Mouse (Mus musculus) heart, embryonic 12.5 days (tissue): Measurements from ENCODE around the gene Jak2. TPM values are rescaled to one million over a fixed set of nuclear protein-coding genes. Genes with fewer than 3 reads are reported as not detected.

Source experiments
- ATAC-seq: fragments of 200-750 bp; cut with Nextera tagmentation; 2 replicates; pipeline ENCODE4 v1.8.0; 2017; ENCODE audit warnings: moderate TSS enrichment, moderate library complexity; ENCODE audit not compliant: insufficient number of reproducible peaks, low FRiP score
- H3K27ac ChIP-seq: fragments of 300-500 bp; sonication (generic); 2 replicates; pipeline ENCODE4 v1.5.1; 2016; ENCODE audit warnings: mild to moderate bottlenecking, moderate library complexity; ENCODE audit not compliant: poor library complexity, severe bottlenecking
- H3K27me3 ChIP-seq: fragments of 300-500 bp; sonication (generic); replicated peaks from 2 replicates; pipeline ENCODE4 v1.6.1; 2016; ENCODE audit warnings: mild to moderate bottlenecking, moderate library complexity
- H3K36me3 ChIP-seq: fragments of 300-500 bp; sonication (generic); 2 replicates; pipeline ENCODE4 v1.6.1; 2016; ENCODE audit warnings: mild to moderate bottlenecking, moderate library complexity
- H3K4me1 ChIP-seq: fragments of 300-500 bp; sonication (generic); replicated peaks from 2 replicates; pipeline ENCODE4 v1.6.1; 2016; ENCODE audit warnings: mild to moderate bottlenecking
- H3K4me2 ChIP-seq: fragments of 300-500 bp; sonication (generic); 2 replicates; pipeline ENCODE4 v1.6.1; 2016; ENCODE audit warnings: mild to moderate bottlenecking, moderate library complexity
- H3K4me3 ChIP-seq: fragments of 300-500 bp; sonication (generic); 2 replicates; pipeline ENCODE4 v1.5.1; 2016; ENCODE audit warnings: mild to moderate bottlenecking
- H3K9ac ChIP-seq: fragments of 300-500 bp; sonication (generic); 2 replicates; pipeline ENCODE4 v1.6.1; 2016; ENCODE audit warnings: mild to moderate bottlenecking, moderate library complexity
- H3K9me3 ChIP-seq: fragments of 300-500 bp; sonication (generic); replicated peaks from 2 replicates; pipeline ENCODE4 v1.6.1; 2016; ENCODE audit warnings: mild to moderate bottlenecking, moderate library complexity
- WGBS: fragments of 180-500 bp; shearing (Covaris S2); methylation state at CpG from one replicate; pipeline ENCODE4 v1.1.7; 2016; 5-methylcytosine and 5-hydroxymethylcytosine counted together
- polyA plus RNA-seq: library from polyadenylated mRNA; unstranded; fragments of >200 nt; fragmentation: Nextera tagmentation; extraction: Ambion mirVana; gene quantifications from 2 replicates; pipeline ENCODE4 v1.2.1, GENCODE M21; 2016

The Jak2 gene
- polyA plus RNA-seq, 1 experiment from 2014 or later, result 11.0 TPM

DNA sequence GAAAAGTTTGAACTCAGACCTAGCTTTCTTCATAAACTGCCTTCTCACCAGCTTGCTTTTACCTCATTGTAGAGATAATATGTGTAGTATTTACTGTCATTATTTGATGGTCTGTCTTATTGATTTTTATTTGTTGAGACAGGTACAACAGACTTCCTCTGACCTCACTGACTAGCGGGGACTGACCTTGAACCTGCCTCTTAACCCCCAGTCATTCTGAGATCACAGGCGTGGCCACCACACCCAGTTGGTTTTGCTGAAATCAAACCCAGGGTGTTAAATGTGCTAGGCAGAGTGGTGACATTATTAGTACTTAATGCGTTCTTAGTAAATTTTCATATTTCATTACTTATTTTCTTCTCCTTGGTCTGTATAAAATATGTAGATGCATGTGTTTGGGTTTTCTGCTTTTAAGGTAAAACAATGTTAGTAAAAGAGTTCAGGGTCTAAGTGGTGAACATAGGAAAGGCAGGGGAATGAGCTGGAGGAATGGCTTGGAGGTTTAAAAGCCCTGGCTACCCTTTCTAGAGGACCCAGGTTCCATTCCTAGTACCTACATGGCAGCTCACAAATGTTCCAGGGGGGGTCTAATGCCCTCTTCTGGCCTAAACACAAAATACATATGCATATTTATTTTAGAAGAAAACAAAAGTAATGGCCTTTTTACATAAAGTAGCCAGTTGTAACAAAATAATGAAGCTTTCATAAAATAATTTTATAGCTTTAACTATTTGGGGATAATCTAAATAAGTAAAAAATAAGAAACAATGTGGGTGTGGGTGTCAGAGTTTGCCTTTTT, 20.6 kb downstream of the Jak2 start:
- WGBS, result 91% methylated on average over 3 of the region's 3 CpGs
- H3K27me3 ChIP-seq, result no peaks in the 10 kb centered on the region
- H3K9ac ChIP-seq, result no peak overlapping the region
- no peak overlapping the region for H3K4me2 ChIP-seq
- ATAC-seq, result no peak
- H3K9me3 ChIP-seq, result no peaks in the 10 kb centered on the region
- H3K4me1 ChIP-seq, result peaks cover 12% of the 10 kb centered on the region
- peaks cover 13% of the 10 kb centered on the region for H3K36me3 ChIP-seq
- no peak overlapping the region for H3K4me3 ChIP-seq
- no peak overlapping the region for H3K27ac ChIP-seq

DNA sequence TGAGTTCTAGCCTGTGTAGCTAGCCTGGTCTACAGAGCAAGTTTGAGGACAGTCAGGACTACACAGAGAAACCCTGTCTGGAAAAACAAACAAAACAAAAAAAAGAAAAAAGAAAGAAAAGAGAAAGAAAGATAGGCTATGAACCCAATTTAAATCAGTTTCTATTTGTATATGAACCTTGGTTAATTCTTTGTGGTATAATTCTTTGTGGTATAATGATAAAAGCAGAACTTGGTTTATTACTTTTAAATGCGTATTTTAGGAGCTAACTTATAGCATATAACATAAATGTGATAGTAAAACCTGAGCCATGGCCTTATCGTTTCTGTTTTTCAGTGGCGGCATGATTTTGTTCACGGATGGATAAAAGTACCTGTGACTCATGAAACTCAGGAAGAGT, 24.8 kb downstream of the Jak2 start:
- Histone ChIP-seq H3K27ac (no peak overlapping the region), H3K4me1 (peaks cover under 1% of the 10 kb centered on the region; the same call in 1 of the 2 replicates), H3K9ac (no peak overlapping the region), H3K36me3 (peaks cover 19% of the 10 kb centered on the region), H3K27me3 (no peaks in the 10 kb centered on the region), H3K9me3 (no peaks in the 10 kb centered on the region), H3K4me2 (no peak overlapping the region), H3K4me3 (no peak overlapping the region)
- 95% methylated on average over 4 of the region's 4 CpGs for WGBS
- no peak for ATAC-seq

DNA sequence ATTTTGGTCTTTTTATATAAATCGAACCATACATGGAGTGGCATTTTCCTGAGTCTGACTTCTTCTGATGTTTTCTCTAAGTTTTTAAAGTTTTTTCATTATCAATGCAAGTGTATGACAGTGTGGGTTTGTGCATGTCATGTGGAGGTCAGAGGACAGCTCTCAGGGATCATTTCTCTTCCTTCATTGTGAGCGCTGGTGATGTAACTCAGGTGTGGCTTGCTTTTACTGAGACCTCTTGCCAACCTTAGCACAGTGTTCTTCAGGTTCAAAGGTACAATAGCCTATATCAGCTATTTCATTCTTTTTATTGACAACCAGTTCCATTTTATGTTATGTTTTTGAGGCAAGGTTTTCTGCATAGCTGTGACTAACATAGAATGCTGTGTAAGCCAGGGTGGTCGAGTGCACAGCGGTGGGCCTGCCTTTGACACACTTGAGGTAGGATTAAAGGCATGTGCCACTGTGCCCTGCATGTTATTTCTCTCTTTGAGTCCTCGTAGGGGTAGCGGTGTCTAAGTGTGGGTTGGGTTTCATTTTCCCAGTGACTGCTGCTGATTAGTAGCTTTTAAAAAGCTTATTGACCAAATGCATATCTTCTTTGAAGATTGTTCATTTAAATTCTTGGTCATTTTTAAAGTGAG, 27.4 kb downstream of the Jak2 start:
- Histone ChIP-seq H3K9me3 (no peaks in the 10 kb centered on the region), H3K4me3 (no peak overlapping the region), H3K4me2 (no peak overlapping the region), H3K36me3 (peaks cover 22% of the 10 kb centered on the region), H3K9ac (no peak overlapping the region), H3K4me1 (no peaks in the 10 kb centered on the region), H3K27me3 (no peaks in the 10 kb centered on the region), H3K27ac (no peak overlapping the region)
- ATAC-seq, result no peak
- 86% methylated on average over 6 of the region's 6 CpGs for WGBS

DNA sequence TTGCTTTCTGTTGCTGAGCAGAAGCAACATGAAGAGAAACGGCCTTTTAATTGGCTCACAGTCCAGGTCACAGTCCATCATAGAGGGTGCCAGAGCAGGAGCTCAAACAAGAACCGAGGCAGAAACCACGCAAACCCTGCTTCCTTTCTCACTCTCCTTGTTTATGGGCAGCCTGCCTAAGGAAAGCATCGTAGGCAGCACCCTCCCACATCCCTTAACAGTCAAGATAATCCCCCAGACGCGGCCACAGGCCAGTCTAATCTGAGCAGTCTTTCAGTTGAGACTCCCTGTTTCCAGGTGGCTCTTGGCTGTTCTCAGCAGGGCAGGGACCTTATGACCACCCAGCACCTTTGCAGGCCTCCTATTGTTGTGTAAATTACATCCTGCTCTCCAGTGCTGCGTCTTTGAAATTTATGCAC, 33.8 kb downstream of the Jak2 start:
- ATAC-seq, result no peak
- H3K4me2 ChIP-seq, result no peak overlapping the region
- H3K9ac ChIP-seq, result no peak overlapping the region
- no peaks in the 10 kb centered on the region for H3K27me3 ChIP-seq
- H3K36me3 ChIP-seq, result peaks cover 27% of the 10 kb centered on the region
- H3K4me1 ChIP-seq, result peaks cover 4% of the 10 kb centered on the region; the same call in 1 of the 2 replicates
- H3K4me3 ChIP-seq, result no peak overlapping the region
- no peak overlapping the region for H3K27ac ChIP-seq
- no peaks in the 10 kb centered on the region for H3K9me3 ChIP-seq
- WGBS, result 31% methylated on average over 7 of the region's 7 CpGs

DNA sequence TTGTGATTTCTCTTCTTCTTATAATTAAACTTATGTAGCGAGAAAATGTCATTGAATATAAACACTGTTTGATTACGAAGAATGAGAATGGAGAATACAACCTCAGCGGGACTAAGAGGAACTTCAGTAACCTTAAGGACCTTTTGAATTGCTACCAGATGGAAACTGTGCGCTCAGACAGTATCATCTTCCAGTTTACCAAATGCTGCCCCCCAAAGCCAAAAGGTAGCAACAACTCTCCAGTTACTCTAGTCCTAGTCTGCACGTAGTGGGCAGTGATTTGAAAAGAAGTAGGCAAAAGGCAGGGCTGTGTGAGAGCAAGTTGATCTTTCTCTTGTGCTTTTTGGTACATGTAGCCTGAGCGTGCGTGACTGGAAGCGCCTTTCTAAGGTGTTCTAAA, 36.2 kb downstream of the Jak2 start:
- Histone ChIP-seq H3K9ac (no peak overlapping the region), H3K4me3 (no peak overlapping the region), H3K4me2 (no peak overlapping the region), H3K27ac (no peak overlapping the region), H3K27me3 (no peaks in the 10 kb centered on the region), H3K36me3 (peaks cover 39% of the 10 kb centered on the region), H3K9me3 (no peaks in the 10 kb centered on the region), H3K4me1 (peaks cover 11% of the 10 kb centered on the region)
- 77% methylated on average over 8 of the region's 8 CpGs for WGBS
- no peak for ATAC-seq

DNA sequence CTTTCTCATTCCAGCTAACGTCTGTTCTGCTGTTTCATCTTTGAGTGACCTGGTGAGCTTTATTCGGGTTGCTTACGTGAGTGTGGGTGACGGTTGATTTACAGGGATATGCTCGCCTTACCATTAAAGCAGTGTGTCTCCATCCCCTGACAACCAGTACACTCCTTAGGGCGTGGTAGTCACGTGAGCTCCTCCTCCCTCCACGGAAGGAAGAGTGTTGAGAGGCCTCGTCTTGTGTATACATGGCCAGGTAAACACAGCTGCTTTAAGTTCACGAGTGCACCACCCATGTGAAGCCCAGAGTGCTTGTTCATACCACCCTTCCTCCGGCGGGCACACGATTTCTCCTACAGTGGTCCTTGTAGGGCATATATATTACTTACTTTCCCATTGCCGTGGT, 39.9 kb downstream of the Jak2 start:
- 86% methylated on average over 14 of the region's 14 CpGs for WGBS
- Histone ChIP-seq H3K36me3 (peaks cover 36% of the 10 kb centered on the region), H3K4me3 (no peak overlapping the region)

DNA sequence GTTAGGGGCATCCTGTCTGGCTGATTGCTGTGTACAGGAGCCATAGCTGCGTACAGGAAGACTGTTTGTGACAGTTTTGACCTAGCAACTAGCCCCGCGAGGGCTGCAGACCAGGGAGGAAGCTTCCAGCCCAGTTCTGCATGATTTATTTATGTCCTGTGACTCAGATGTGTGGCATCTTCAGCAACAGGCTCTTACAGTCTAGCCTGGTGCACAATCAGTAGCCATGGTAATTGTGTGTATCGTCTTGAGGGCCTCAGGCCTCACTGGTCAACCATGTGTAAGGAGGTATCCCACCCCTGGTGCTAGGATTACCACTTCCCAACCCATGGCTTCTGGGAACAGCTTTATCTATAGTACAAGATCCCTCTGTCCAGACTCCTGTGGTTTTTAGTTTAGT, 40.9 kb downstream of the Jak2 start:
- Histone ChIP-seq H3K27ac (no peak overlapping the region), H3K4me1 (peaks cover 7% of the 10 kb centered on the region), H3K4me3 (no peak overlapping the region), H3K36me3 (peaks cover 40% of the 10 kb centered on the region), H3K4me2 (no peak overlapping the region), H3K9me3 (no peaks in the 10 kb centered on the region), H3K9ac (no peak overlapping the region), H3K27me3 (no peaks in the 10 kb centered on the region)
- no peak for ATAC-seq
- 56% methylated on average over 4 of the region's 4 CpGs for WGBS

More for the DNA sequence above, 39.9 kb downstream of the Jak2 start:
- Histone ChIP-seq H3K27ac (no peak overlapping the region), H3K4me1 (peaks cover 7% of the 10 kb centered on the region), H3K9ac (no peak overlapping the region), H3K4me2 (no peak overlapping the region), H3K9me3 (no peaks in the 10 kb centered on the region), H3K27me3 (no peaks in the 10 kb centered on the region)
- ATAC-seq, result no peak

DNA sequence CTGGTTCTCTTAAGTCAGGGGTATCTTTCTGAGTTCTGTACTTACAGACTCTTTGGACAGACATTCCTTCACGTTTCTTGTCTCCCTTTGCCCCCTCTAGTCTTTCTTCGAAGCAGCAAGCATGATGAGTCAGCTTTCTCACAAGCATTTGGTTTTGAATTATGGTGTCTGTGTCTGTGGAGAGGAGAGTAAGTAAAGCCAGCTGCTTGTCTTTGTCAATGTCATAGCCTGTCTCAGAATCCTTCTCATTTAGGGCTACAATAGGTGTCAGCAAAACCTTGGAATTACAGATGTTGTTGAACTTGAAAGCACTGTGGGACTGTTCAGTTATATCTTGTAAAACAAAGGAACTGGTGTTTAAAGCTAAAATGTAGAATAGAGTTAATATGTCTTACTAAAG, 43.1 kb downstream of the Jak2 start:
- ATAC-seq, result no peak
- Histone ChIP-seq H3K9me3 (no peaks in the 10 kb centered on the region), H3K4me3 (no peak overlapping the region), H3K4me2 (no peak overlapping the region), H3K27me3 (no peaks in the 10 kb centered on the region), H3K36me3 (peaks cover 39% of the 10 kb centered on the region), H3K9ac (no peak overlapping the region), H3K27ac (no peak overlapping the region), H3K4me1 (peaks cover 7% of the 10 kb centered on the region)
- WGBS, result 61% methylated on average over 2 of the region's 2 CpGs

DNA sequence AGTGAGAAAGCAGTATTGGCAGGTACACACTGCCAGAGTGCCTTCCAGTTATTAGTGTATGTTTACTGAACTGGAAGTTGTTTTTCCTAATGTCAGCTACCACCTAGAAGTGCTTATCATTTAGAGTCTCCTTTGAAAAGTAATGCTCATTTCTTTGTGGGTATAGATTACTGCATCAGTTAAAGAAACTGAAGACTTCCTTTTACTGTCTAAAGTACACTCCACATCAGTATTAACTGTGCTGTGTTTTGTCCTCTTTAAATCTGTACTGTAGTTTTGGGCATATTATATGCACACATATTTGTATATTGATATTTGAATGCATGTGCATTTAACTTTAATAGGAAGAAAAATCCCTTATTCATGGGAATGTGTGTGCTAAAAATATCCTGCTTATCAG, 44.5 kb downstream of the Jak2 start:
- H3K4me1 ChIP-seq, result peaks cover 7% of the 10 kb centered on the region
- H3K9me3 ChIP-seq, result no peaks in the 10 kb centered on the region
- ATAC-seq, result no peak
- no peak overlapping the region for H3K4me3 ChIP-seq
- H3K9ac ChIP-seq, result no peak overlapping the region
- H3K27me3 ChIP-seq, result no peaks in the 10 kb centered on the region
- no peak overlapping the region for H3K27ac ChIP-seq
- peaks cover 45% of the 10 kb centered on the region for H3K36me3 ChIP-seq
- H3K4me2 ChIP-seq, result no peak overlapping the region

DNA sequence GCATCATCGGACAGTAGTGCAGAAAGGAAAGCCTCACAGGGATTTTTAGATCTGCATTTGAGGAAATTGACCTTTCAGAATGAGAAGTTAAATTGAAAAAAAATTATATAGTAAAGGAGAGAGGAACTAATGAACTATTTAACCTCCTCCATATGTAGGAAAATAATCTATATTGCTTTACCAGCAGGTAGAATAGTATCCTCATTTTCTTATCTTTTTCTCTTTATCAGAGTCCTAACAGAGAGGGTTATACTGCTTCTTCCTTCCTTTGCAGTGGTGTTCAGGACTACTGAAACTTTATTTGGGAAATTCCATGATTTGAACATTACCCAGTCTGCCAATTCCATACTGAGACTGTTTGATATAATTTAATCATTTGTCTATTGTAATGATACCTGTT, 45.7 kb downstream of the Jak2 start:
- Histone ChIP-seq H3K27me3 (no peaks in the 10 kb centered on the region), H3K9me3 (no peaks in the 10 kb centered on the region), H3K4me3 (no peak overlapping the region), H3K9ac (no peak overlapping the region), H3K4me2 (no peak overlapping the region), H3K4me1 (peaks cover 4% of the 10 kb centered on the region), H3K27ac (no peak overlapping the region), H3K36me3 (peaks cover 40% of the 10 kb centered on the region)
- ATAC-seq, result no peak
- 90% methylated on average over 1 of the region's 1 CpGs for WGBS

DNA sequence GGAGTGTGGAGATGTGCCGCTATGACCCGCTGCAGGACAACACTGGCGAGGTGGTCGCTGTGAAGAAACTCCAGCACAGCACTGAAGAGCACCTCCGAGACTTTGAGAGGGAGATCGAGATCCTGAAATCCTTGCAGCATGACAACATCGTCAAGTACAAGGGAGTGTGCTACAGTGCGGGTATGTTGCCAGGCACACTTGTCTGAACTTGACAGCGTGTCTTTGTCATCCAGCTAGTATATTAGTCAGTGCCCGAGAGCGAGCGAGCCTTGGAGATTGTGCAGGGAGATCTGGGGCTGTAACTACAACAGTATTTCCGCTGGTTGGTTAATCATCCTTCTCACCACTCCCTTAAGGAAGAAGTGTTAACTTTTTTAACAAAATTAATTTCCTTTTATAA, 49.3 kb downstream of the Jak2 start:
- H3K36me3 ChIP-seq, result peaks cover 44% of the 10 kb centered on the region
- ATAC-seq, result no peak
- no peak overlapping the region for H3K9ac ChIP-seq
- 88% methylated on average over 13 of the region's 13 CpGs for WGBS
- no peaks in the 10 kb centered on the region for H3K27me3 ChIP-seq
- no peak overlapping the region for H3K4me2 ChIP-seq
- no peaks in the 10 kb centered on the region for H3K9me3 ChIP-seq
- H3K27ac ChIP-seq, result no peak overlapping the region
- no peak overlapping the region for H3K4me3 ChIP-seq
- H3K4me1 ChIP-seq, result no peaks in the 10 kb centered on the region
